Mouse (Mus musculus) G1E (cell line): ENCODE results near the gene S100a9. TPM values are rescaled to one million over a fixed set of nuclear protein-coding genes. Genes with fewer than 3 reads are reported as not detected.

ENCODE experiments used
- ATAC-seq: 2 replicates; pipeline ENCODE4 v1.8.0; 2016; ENCODE audit warnings: mild to moderate bottlenecking; ENCODE audit not compliant: insufficient number of reproducible peaks, poor library complexity, low FRiP score, severe bottlenecking; ENCODE audit errors: extremely low read depth
- DNase-seq: peaks from one replicate; pipeline ENCODE4 v3.0.0; 2012; ENCODE audit warnings: low spot score
- H3K27me3 ChIP-seq: 2 replicates; pipeline ENCODE4 v1.6.1; 2012; ENCODE audit warnings: mild to moderate bottlenecking, low read length, inconsistent platforms; ENCODE audit not compliant: insufficient read depth
- H3K36me3 ChIP-seq: replicated peaks from 2 replicates; pipeline ENCODE3; 2012; ENCODE audit warnings: mild to moderate bottlenecking, inconsistent platforms
- H3K4me1 ChIP-seq: 2 replicates; pipeline ENCODE4 v1.6.1; 2012; ENCODE audit warnings: low read depth, low read length, inconsistent platforms, mixed read lengths; ENCODE audit not compliant: insufficient read depth
- H3K4me3 ChIP-seq: 2 replicates; pipeline ENCODE4 v1.5.1; 2012; ENCODE audit warnings: low read depth, mild to moderate bottlenecking, inconsistent platforms, low read length, moderate library complexity, mixed read lengths
- H3K9me3 ChIP-seq: replicated peaks from 2 replicates; pipeline ENCODE4 v1.6.1; 2012; ENCODE audit warnings: inconsistent platforms
- CTCF ChIP-seq: IDR thresholded peaks from 2 replicates; pipeline ENCODE4 v1.5.1; 2012; ENCODE audit warnings: low read depth, low read length, inconsistent platforms, mixed read lengths
- GATA1 ChIP-seq: IDR thresholded peaks from 2 replicates; pipeline ENCODE4 v1.6.1; 2012; ENCODE audit warnings: borderline replicate concordance, low read length, inconsistent platforms, mixed read lengths
- GATA2 ChIP-seq: IDR thresholded peaks from 2 replicates; pipeline ENCODE4 v1.6.1; 2012; ENCODE audit warnings: low read depth, low read length, inconsistent platforms, borderline replicate concordance
- POLR2AphosphoS5 ChIP-seq: IDR thresholded peaks from 2 replicates; pipeline ENCODE4 v1.6.1; 2012; ENCODE audit warnings: low read depth, low read length, inconsistent platforms; ENCODE audit not compliant: insufficient replicate concordance
- TAL1 ChIP-seq: conservative IDR thresholded peaks from 2 replicates; pipeline ENCODE4 v1.6.1; 2012; ENCODE audit warnings: low read depth, low read length, inconsistent platforms, mixed read lengths
- polyA plus RNA-seq: library from polyadenylated mRNA; stranded (reverse); fragments of >175 nt; gene quantifications from 2 replicates; pipeline ENCODE4 v1.2.3, GENCODE M21; 2012
- total RNA-seq, 2 experiments: library from RNA; stranded (forward) in 1 of 2; stranded (reverse) in 1 of 2; fragments of 200-1000 nt in 1 of 2; fragments of >200 nt in 1 of 2; fragmentation: Nextera tagmentation in 1 of 2; gene quantifications; 2 replicates each; pipeline ENCODE4 v1.2.3; 2014 to 2017

S100a9 gene
- total and polyA plus RNA-seq, 3 experiments, result 0.20 TPM; not detected in 2

- DNase-seq (no peak), ATAC-seq (no peak)
- Histone ChIP-seq H3K36me3 (no peaks in the 10 kb centered on the region), H3K4me1 (no peaks in the 10 kb centered on the region), H3K27me3 (no peaks in the 10 kb centered on the region), H3K4me3 (no peak overlapping the region), H3K9me3 (no peaks in the 10 kb centered on the region)
- TF ChIP-seq GATA1 (no peak), POLR2AphosphoS5 (no peak), CTCF (no peak), GATA2 (no peak), TAL1 (no peak)
Observed at GRCm38 (mm10) chr3:90686835-90687234, 8.7 kb downstream of the S100a9 start.

GRCm38 (mm10) chr3:90683929-90684328 lies 11.6 kb downstream of the S100a9 start:
- no peaks in the 10 kb centered on the region for H3K36me3 ChIP-seq
- no peaks in the 10 kb centered on the region for H3K4me1 ChIP-seq
- no peaks in the 10 kb centered on the region for H3K9me3 ChIP-seq
- no peak for DNase-seq
- ATAC-seq, result no peak
- no peak for TF ChIP-seq GATA1
- no peak for TF ChIP-seq GATA2
- no peak for TF ChIP-seq TAL1
- no peak for TF ChIP-seq POLR2AphosphoS5
- no peak for TF ChIP-seq CTCF
- no peak overlapping the region for H3K4me3 ChIP-seq
- no peaks in the 10 kb centered on the region for H3K27me3 ChIP-seq

GRCm38 (mm10) chr3:90678656-90679055 lies 16.9 kb downstream of the S100a9 start:
- Histone ChIP-seq H3K4me3 (no peak overlapping the region), H3K9me3 (no peaks in the 10 kb centered on the region), H3K4me1 (no peaks in the 10 kb centered on the region), H3K36me3 (no peaks in the 10 kb centered on the region), H3K27me3 (no peaks in the 10 kb centered on the region)
- TF ChIP-seq POLR2AphosphoS5 (no peak), CTCF (no peak), TAL1 (no peak), GATA2 (no peak), GATA1 (no peak)
- DNase-seq (no peak), ATAC-seq (no peak)

GRCm38 (mm10) chr3:90668846-90669245 lies 26.7 kb downstream of the S100a9 start, which contains the start of gene S100a8:
Gene S100a8 (plus strand): TSS chr3:90668978.
- no peaks in the 10 kb centered on the region for H3K4me1 ChIP-seq
- ATAC-seq (no peak), DNase-seq (no peak)
- TF ChIP-seq CTCF (no peak), GATA1 (no peak), GATA2 (no peak), POLR2AphosphoS5 (no peak), TAL1 (no peak)
- no peak within 1 kb of the TSS for H3K4me3 ChIP-seq
- H3K27me3 ChIP-seq, result no peaks in the 10 kb centered on the region
- no peaks in the 10 kb centered on the region for H3K36me3 ChIP-seq
- no peaks in the 10 kb centered on the region for H3K9me3 ChIP-seq

- Histone ChIP-seq H3K4me1 (no peaks in the 10 kb centered on the region), H3K9me3 (no peaks in the 10 kb centered on the region), H3K36me3 (no peaks in the 10 kb centered on the region), H3K4me3 (no peak overlapping the region), H3K27me3 (no peaks in the 10 kb centered on the region)
- TF ChIP-seq TAL1 (no peak), GATA2 (no peak), CTCF (no peak), GATA1 (no peak), POLR2AphosphoS5 (no peak)
- no peak for ATAC-seq
- no peak for DNase-seq
Observed at GRCm38 (mm10) chr3:90664219-90664618, 31.3 kb downstream of the S100a9 start.

- H3K4me1 ChIP-seq, result no peaks in the 10 kb centered on the region
- ATAC-seq (no peak), DNase-seq (no peak)
- no peaks in the 10 kb centered on the region for H3K9me3 ChIP-seq
- TF ChIP-seq TAL1 (no peak), CTCF (no peak), GATA2 (no peak), POLR2AphosphoS5 (no peak), GATA1 (no peak)
- H3K4me3 ChIP-seq, result no peak overlapping the region
- H3K27me3 ChIP-seq, result no peaks in the 10 kb centered on the region
- H3K36me3 ChIP-seq, result no peaks in the 10 kb centered on the region
Observed at GRCm38 (mm10) chr3:90659364-90660044, 36.0 kb downstream of the S100a9 start.

- ATAC-seq, result no peak
- TF ChIP-seq GATA1 (no peak), CTCF (no peak), TAL1 (no peak), GATA2 (no peak), POLR2AphosphoS5 (no peak)
Observed at GRCm38 (mm10) chr3:90657405-90657804, 38.1 kb downstream of the S100a9 start.

More at GRCm38 (mm10) chr3:90657405-90657804, 38.1 kb downstream of the S100a9 start:
- no peaks in the 10 kb centered on the region for H3K36me3 ChIP-seq
- no peak overlapping the region for H3K4me3 ChIP-seq
- H3K4me1 ChIP-seq, result no peaks in the 10 kb centered on the region
- H3K9me3 ChIP-seq, result no peaks in the 10 kb centered on the region
- no peak for DNase-seq
- no peaks in the 10 kb centered on the region for H3K27me3 ChIP-seq
